Mouse (Mus musculus) cerebellum, adult 11 months (tissue): ENCODE measurements around the gene Cryz.
"Not testable (repeated sequence)": the region's sequence is repeated elsewhere in the genome, so short reads cannot be mapped to it uniquely, and the experiment has no call there.

Experiments
- DNase-seq: peaks from one replicate; pipeline ENCODE4 v3.0.0; 2022

Gene Cryz

DNA sequence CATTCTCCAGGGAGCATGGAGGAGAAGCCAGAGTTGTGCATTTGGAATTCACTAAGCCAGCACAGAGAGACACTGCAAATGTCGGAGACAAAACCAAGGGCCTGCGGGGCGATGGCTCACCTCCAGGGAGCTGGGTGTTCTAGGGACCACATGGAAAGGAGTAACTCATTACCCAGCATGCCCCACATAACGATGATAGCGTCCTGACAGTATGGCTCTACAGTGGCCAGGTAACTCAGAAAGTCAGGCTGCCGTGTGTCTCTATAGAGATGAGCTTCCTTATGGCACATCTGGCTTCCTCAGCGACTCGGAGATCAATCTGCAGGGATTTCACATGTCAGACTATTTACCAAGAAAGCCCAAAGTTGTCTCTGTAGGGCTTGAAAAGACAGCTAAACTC is 18.3 kb downstream of the Cryz start:
- no peak for DNase-seq

DNA sequence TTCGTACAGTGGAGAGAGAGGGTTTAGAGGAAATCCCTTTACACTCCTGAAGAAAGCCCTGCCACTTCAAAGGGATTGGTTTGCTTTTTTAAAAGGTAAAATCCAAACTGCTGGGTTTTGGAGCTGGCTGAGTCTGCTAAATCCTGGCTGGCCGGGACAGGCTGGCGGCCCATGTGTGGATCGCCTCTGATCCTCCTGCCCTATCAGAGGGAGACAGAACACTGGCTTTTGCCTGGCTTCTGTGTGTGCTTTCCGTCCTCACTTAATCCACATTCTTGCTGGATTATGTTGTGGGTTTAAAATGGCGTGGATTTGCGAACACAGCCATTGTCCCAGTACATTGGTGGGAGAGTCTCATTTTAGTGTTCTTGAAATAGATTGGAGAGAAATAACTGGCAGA is 18.8 kb downstream of the Cryz start:
- DNase-seq = no peak

DNA sequence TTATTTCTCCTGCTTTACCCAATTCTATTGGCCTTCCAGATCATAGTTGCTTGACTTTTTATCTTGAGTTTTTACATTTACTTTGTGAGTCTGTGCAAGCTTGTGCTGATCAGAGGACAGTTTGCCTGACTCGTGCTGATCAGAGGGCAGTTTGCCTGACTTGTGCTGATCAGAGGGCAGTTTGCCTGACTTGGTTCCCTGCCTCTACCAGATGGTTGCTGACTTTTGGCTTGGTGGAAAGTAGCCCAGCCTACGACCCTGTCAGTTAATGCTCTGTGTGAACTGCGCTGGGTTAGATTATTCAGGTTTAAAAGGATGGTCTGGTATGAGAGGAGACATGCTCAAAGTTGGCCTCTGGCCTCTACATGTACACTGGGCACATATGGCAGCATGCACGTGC is 19.6 kb downstream of the Cryz start:
- DNase-seq = no peak

DNA sequence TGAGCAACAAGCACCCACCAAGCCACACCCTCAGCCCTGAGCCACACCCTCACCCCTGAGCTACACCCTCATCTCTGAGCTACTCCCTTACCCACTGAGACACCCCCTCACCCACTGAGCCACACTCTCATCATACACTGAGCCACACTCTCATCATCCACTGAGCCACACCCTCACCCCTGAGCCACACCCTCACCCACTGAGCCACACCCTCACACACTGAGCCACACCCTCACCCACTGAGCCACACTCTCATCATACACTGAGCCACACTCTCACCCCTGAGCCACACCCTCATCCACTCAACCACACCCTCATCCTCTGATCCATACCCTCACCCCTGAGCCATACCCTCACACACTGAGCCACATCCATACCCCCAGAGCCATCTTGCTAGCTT is 31.8 kb downstream of the Cryz start:
- DNase-seq = no peak

DNA sequence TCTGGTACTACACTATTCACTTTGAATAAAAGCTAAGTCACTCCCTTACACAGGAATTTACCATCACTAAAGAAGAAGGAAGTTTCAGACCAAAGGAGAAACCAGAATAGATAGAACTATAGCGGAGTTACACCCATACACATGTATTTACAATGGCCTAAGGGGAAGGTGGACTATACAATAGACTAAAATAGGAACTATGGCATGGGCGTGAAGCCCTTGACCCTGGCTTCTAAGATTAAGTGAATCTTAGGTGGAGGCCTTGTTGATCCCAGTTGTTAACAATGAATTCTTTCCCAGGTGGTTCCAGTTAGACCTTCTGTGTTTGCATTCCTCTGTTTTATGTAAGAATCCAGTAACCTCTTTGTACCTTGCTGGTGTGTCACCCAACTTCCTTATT is 34.8 kb downstream of the Cryz start:
- not testable (repeated sequence) for DNase-seq

DNA sequence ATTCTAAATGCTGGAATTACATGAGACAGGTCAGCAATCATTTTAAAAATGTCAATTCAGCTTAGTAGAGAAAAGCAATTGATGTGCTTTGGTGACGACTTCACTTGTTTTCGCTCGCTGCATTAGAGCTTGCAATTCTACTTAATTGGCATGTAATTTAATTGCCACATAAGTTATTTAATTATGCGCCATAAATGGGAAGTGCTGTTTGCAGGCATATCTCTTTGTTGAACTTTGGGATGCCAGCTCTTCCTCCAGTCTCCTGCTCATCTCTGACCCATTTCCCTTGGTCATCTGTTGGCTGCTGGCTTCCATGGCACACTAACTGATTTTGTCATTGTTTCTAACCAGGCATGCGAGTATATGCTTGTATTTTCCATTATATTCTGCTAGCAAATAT is 36.6 kb downstream of the Cryz start:
- no peak for DNase-seq

DNA sequence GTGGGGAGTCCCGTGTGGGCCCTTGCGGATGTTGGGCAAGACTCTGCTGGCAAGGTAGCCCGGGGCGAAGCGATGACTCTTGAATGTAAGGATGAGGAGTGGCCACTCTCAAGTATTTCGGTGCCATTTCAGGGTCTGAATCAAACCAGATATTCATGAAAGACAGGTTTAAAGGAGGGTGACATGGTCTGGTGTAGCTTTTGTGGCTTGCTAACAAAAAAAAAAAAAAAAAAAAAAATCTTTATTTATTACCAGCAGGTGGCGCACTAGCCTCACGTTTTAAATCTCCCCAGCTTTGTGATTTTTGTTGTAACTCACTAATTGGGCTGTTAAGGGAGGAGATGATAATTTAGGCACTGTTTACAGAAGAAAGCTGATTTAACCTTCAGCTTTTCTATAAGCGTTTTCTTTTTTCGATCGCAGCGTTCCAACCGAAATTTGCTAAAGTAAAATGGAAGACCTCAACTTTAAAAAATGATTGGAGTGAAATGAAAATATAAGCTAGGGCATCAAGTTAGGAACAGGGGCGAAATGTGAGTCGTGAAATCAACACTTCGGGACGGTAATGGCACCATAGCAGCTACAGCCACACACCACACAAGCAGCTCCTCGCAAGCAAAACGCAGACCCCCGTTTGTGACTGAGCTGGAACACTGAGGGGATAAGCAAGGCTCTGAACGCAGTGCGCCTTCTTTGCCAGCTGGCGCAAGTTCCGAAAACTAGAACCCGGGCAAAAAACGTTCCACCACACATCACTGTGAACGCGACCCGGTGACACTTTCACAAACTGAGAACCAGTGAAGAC is 50.3 kb downstream of the Cryz start:
- no peak for DNase-seq

DNA sequence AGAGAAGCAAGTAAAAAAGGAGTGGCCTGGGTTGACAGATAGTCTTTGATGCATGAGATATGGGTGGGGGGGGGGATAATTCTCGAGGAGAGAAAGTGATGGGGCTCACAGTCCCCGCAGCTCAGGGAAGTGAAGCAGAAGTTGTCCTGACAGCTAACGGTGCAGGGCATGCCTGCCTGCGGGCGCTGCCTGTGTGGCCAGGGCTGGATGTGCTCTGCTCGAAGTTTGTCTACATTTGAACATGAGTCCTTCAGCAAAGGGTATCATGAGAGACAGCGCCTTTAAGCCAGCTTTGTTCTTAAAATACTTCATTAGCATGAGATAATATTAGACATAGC is 50.9 kb downstream of the Cryz start:
- DNase-seq = no peak

DNA sequence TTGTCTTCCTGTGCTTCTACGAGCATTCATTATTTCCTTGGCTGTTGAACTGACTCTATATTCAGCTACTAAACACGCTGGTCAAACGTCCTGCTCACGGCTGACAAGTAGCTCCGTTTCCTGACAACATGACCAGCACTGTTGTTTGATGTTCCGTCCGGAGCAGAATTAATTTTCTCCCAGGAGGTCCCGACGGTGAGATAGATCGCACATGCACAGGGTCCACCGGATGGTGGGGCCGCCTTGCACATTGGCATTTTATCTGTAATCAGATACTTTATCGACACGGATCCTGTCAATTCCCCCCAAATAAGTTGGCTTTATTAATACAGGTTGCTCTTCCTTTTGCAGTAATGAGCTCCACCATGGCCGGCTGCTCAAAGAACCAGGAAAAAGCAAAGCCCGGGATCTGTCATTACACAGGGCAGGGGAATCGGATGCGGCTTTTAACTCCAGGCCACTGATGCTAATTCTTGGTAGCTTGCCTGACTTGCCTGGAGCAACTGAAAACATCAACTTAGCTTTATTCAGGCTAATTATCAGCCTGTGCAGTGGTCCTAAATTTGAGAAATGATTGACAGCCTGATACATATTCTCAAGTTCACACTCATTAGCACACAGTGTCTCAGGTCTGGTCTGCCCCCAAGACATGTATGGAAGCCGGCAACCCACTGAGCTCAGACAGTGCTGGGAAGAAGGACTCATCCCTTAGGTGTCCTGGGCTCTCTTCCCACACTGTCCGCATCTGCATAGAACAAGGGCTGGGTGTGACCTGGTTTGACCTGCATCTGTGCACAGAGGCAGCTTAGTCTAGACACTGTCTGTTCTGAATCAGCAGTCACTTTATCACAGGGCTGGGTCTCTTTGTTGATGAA is 53.1 kb downstream of the Cryz start:
- no peak for DNase-seq

DNA sequence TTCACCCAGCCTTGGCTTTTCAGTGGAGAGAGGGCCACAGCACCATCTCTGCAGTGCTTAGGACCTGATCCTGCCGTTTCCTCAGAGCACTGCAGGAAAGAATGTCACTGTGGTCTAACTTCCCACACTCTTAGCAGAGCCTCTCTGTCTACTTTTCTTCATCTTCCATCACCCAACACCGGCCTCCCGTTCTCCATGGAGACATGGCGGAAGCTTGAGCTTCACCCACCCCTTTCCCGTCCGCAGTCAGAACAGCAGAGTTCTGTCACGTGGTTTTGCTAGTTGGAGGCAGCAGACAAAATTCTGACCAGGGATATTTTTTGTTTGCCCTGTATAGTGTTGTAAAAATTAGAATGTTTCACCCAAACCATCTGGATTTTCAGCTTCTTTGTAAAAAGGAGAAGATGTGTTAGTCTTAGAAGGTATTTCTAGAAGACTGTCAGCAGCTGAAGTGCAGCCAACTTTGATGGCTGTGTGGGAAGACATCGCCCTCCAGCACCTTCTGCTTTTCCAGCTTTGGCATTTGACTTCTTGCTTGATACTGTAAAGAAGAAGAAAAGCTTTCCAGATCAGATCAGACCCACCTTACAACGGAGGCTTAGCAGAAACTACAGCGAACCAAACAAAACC is 54.8 kb downstream of the Cryz start:
- DNase-seq = no peak

DNA sequence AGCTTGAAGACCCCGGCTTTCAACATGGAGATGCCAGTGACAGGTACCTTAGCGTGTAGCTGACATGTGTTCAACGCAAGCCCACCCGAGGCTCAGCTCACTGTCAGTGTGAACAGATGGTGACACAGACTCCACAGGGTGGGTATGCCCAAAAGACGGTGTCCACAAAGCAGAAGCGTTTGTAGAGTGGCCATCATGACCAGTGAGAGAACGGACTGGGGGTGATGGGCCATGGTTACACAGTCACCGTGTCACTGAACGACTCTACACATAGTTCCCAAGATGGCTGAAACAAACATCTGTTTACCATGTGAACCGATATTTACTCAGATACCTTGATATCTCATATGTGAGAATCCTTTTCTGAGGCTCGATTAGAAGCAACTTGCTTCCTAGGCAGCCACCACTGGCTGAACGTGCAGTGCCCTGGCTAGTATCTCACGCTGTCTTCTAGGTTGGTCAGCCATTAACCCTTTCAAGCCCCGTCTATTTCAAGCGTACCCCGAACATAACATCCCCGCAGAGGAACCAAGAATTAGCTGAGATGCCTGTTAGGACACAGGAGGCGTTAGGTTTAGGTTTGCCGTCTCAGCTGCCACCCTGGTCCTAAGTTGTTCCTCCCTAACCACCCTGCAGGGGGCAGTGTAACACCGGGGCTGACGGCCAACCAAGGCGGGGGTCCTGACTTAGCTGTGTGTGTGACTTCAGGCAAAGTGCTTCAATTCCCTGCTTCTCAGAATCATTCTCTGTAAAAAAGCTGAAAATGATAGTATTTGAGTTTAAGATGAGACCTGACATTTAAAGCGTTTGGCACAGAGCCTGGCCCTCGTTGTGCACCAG is 56.3 kb downstream of the Cryz start:
- DNase-seq = peak; percentile 50

DNA sequence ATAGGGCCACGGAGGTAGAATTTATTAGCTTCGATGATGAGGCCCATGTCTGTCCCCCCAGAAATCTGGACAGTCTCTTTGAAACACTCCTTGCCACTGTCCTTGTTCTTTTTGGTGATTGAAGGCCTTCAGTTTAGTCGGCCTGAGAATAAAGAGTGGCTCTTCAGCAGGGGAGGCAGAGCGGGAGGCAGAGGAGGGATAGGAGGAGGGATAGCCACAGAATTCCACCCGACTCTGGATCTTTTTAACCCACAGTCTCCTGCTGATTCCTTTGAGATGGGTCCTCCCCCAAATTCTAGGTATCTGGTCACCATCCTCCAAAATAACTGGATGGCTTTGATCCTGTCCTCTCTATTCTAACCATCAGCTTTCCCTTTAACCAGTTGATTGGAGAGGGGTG is 56.9 kb downstream of the Cryz start:
- no peak for DNase-seq

DNA sequence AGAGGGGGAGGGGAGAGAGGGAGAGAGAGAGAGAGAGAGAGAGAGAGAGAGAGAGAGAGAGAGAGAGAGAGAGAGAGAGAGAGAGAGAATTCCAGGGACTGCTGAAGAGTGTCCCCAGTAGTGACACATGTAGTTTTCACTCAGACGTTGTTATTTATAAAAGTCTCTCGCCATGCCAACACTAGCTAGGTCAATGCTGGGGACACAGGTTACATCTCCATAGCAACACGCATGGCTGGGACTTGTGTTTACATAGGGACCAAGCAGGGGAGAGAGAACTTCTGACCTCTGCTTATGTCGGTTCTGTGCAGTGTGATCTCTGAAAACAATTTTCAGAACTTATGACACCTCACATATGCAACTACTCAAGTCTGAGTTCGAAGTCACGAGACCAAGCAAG is 57.8 kb downstream of the Cryz start:
- no peak for DNase-seq

DNA sequence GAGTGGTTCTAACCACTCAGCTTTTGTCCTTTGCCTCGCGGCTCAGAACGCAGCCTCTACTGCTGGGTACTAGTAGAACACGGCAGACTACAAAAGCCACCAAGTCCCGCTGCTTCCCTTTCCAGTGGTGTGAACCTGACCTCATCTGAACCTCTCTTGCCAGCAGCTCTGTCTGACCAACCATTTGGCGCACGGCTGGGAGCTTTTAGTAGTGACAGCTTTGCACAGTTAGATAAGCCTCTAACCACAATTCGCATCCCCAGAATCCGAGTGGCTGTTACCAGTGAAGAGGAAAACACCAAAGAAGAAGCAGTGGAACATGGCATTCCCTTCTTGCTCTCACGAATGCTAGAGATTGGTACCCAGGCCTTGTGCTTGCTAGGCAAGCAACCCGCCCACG is 58.4 kb downstream of the Cryz start:
- DNase-seq = no peak

DNA sequence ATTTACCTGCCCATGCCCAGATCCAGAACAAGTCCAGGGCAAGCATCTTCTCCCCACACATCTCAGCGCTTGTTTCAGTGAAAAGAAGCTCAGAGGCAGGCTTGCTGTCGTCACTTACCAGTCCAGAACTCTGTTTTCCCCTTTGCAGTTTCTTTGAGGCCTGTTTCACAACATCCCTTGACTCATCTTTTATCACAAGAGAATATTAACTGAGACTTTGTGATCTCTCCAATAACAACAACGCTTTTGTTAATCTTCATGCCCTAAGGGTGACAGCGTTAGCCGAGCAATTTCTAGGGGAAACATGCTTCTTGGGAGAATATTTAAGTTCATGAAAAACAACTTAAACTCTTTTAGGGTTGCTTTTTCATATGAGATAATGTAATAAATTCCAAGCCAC is 59.2 kb downstream of the Cryz start:
- DNase-seq = no peak

DNA sequence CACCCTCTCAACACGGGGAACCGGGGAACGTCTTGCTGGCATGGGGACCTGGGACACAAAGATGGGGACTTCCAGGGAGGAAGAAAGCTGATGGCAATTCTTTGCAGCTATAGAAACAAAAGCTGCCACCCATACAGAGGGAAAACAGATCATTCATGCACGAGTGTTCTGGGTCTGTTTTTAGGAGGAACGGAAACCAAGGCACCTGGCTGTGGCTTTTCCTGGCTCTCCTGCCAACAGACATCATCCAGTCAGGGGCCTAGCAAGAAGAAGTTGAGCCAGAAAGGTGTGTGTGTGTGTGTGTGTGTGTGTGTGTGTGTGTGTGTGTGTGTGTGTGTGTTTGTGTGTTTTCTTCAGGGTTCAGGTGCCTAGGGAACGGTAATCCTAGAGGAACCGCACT is 67.0 kb downstream of the Cryz start, which contains the start of gene Erich3:
Erich3 (plus strand) TSS at position 315 of the 400 bp plus-strand sequence.
- DNase-seq = no peak

DNA sequence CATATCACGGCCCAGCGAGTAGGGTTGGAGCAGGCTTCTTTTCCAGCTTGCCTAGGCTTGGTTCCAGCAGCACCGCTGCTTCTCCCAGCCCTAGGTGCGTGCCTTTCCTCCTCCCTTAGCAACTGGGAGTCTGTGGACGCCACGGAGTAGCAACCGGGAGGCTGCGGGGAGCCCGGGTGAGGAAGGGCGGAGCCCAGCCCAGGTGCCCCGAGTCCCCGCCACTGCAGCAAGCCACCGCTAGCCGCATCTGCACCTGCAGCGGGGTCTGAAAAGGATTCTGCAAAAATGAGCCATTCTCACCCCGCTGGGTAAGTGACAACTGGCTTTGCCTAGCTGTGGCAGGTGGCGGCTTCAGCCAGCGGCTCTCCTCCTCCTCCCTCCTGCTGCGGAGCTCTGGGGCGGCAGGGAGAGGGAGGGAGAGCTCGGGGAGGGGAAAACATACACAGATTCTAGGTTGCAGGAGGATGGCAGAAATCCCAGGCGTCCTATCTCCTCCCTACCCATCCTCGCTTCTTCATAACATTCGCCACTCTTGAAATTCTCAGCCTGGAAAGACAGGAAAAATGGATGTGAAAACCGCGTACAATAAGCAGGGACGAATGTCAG is 67.6 kb downstream of the Cryz start:
- peak; percentile 74 for DNase-seq

DNA sequence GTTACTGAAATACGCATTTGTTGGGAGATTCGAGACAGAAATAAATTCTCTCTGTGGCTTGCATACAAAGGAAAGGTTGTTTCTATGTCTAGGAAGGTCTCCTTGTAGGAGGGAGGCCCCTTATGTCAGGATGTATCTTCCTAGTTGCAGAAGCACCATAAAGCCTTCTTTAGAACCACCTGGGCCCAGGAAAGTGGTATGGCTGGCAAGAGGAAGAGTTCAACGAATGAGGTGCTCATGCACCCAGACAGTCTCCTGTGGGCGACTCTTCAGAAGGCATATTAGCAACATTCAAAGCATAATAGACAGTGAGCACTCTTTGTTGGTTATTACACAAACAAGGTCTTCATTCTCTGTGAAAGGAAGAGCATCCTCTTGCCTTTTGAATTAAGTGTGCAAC is 68.1 kb downstream of the Cryz start:
- no peak for DNase-seq

DNA sequence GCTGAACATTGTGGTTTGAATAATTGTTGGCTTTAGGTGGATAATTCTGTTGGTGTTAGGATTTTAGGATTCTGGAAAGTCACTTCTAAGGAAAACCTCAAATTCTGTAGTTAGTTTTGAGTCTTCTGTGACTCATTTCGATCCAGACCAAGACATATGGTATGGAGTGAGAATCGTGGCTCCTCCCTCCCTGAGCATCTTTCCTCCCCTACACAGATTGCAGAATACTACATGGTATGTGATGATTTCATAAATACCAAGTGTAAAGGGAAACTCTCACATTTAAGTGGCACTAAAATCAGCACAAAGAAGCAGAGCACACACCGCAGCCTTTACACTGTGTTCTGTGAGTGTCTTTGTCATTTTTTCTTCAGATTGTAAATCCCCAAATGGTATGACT is 72.0 kb downstream of the Cryz start:
- no peak for DNase-seq

DNA sequence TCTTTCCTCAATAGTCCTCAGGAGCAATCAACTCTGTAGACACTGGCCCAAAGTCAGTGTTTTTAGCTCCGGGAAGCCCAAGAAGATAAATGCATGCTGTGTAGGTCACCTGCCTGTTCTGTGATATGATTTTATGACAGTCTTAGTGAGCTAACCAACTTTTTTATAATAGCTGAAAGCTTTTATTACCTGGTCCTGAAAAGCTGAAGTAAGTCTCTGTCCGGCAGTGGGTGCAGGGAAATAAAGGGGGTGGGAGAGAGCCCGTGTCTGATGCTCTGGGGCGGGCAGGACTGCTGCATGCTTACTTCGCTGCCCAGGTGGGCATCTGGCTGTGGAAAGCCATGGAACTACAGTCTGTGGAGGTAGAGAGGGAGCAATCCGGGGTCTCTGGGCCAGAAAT is 74.1 kb downstream of the Cryz start:
- DNase-seq = no peak

DNA sequence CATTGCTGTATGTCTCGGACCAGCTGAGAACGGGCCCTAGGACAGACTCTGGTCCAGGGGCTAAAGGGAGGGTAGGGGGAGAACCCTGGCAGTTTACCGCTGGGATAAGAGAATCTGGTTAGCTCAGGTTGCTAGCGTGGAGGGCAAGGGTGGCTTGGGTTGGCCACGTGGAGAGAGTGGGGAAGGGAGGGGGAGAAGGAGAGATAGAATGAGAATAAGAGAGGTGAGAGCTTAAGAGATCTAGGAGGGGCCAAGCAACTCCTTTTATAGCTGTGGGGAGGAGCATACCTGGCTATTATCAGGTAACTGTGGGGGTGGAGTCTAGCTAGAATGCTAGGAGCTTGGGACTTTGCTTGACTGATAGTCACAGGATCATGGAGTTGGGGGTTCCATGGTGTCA is 74.5 kb downstream of the Cryz start:
- no peak for DNase-seq
